Mouse (Mus musculus) ES-E14 (cell line): ENCODE data around the gene Aplp2.

ENCODE experiments used
- CHD2 ChIP-seq: IDR thresholded peaks from 2 replicates; pipeline ENCODE4 v1.6.1; 2014; ENCODE audit warnings: mild to moderate bottlenecking, low read depth, low read length, inconsistent platforms
- HCFC1 ChIP-seq: IDR thresholded peaks from 2 replicates; pipeline ENCODE4 v1.6.1; 2012; ENCODE audit warnings: low read length, inconsistent platforms, borderline replicate concordance; ENCODE audit not compliant: insufficient read depth
- MAFK ChIP-seq: IDR thresholded peaks from 2 replicates; pipeline ENCODE4 v1.6.1; 2014; ENCODE audit warnings: mild to moderate bottlenecking, low read depth, low read length, inconsistent platforms; ENCODE audit not compliant: insufficient read depth
- ZC3H11A ChIP-seq: IDR thresholded peaks from 2 replicates; pipeline ENCODE4 v1.6.1; 2012; ENCODE audit warnings: low read depth, mild to moderate bottlenecking, inconsistent platforms, low read length, borderline replicate concordance
- ZNF384 ChIP-seq: IDR thresholded peaks from 2 replicates; pipeline ENCODE4 v1.6.1; 2012; ENCODE audit warnings: low read depth, low read length, inconsistent platforms

GRCm38 (mm10) chr9:31175978-31176377 is 35.6 kb downstream of the Aplp2 start:
- TF ChIP-seq ZNF384 (no peak), HCFC1 (no peak), MAFK (no peak), CHD2 (no peak), ZC3H11A (no peak)
